In genomic region chr10:59857157-59857556, GRCm38 (mm10) we compare ENCODE assay signal across 24 mouse cellular contexts. TPM values are rescaled to one million over a fixed set of nuclear protein-coding genes. Genes with fewer than 3 reads are reported as not detected.
DNase-seq lines count a peak whose midpoint lies in the region; ATAC-seq and TF ChIP-seq lines count a peak whose summit lies in the region.
"Had no signal": no experiment of that assay in that cellular context is flagged by ENCODE, and none has a peak within 500 bp of the region (broad histone marks: within the 10 kb centered on the region; RNA-seq: fewer than 3 reads in every experiment).

No protein-coding gene starts in this region.

- peak; percentile 91 for ATAC-seq in intestine, postnatal 0 days
- ATAC-seq in forebrain, embryonic 12.5 days (ENCODE audit: low FRiP score) = no peak
- ATAC-seq: activated CD4-positive, CD25-positive, alpha-beta regulatory T cell, adult 4 months; forebrain, embryonic 15.5 days had no signal

- no peak overlapping the region for H3K9ac ChIP-seq in intestine, postnatal 0 days (ENCODE audit: low read depth, low read length)
- no peak overlapping the region for H3K9ac ChIP-seq in forebrain, embryonic 12.5 days
- H3K9ac ChIP-seq: embryonic facial prominence, embryonic 12.5 days; forebrain, embryonic 15.5 days; heart, embryonic 15.5 days; hindbrain, embryonic 15.5 days had no signal

- H3K27ac ChIP-seq in layer of hippocampus, adult 2 months = peak overlapping the region; percentile 76; the same call in 1 of the 2 replicates
- no peak overlapping the region for H3K27ac ChIP-seq in intestine, postnatal 0 days (ENCODE audit: low read depth, low read length)
- H3K27ac ChIP-seq in forebrain, embryonic 12.5 days = no peak overlapping the region
- H3K27ac ChIP-seq: embryonic facial prominence, embryonic 12.5 days; forebrain, embryonic 15.5 days; heart, embryonic 15.5 days; hindbrain, embryonic 15.5 days; macrophage had no signal

- H3K4me3 ChIP-seq in layer of hippocampus, adult 2 months = no peak overlapping the region
- H3K4me3 ChIP-seq in intestine, postnatal 0 days (ENCODE audit: low read depth, low read length) = no peak overlapping the region
- no peak overlapping the region for H3K4me3 ChIP-seq in forebrain, embryonic 12.5 days (replicated peaks)
- H3K4me3 ChIP-seq: embryonic facial prominence, embryonic 12.5 days; erythroblast, embryonic 14.5 days; forebrain, embryonic 15.5 days; heart, embryonic 15.5 days; hindbrain, embryonic 15.5 days had no signal

- no peaks in the 10 kb centered on the region; the same call in 1 of the 2 replicates for H3K36me3 ChIP-seq in intestine, postnatal 0 days (ENCODE audit: control insufficient read depth, insufficient read depth)
- H3K36me3 ChIP-seq in forebrain, embryonic 12.5 days (replicated peaks) = no peaks in the 10 kb centered on the region
- H3K36me3 ChIP-seq: embryonic facial prominence, embryonic 12.5 days; forebrain, embryonic 15.5 days; G1E; heart, embryonic 15.5 days; hindbrain, embryonic 15.5 days had no signal

- H3K4me2 ChIP-seq in intestine, postnatal 0 days (replicated peaks; ENCODE audit: low read depth) = no peak overlapping the region
- H3K4me2 ChIP-seq in forebrain, embryonic 12.5 days = no peak overlapping the region
- H3K4me2 ChIP-seq: embryonic facial prominence, embryonic 12.5 days; forebrain, embryonic 15.5 days; heart, embryonic 15.5 days; hindbrain, embryonic 15.5 days; midbrain, embryonic 11.5 days had no signal

- H3K9me3 ChIP-seq in intestine, postnatal 0 days (ENCODE audit: control insufficient read depth) = no peaks in the 10 kb centered on the region
- no peaks in the 10 kb centered on the region for H3K9me3 ChIP-seq in forebrain, embryonic 12.5 days
- H3K9me3 ChIP-seq: embryonic facial prominence, embryonic 12.5 days; forebrain, embryonic 15.5 days; G1E; heart, embryonic 15.5 days; hindbrain, embryonic 15.5 days had no signal

- 42% methylated on average over 5 of the region's 5 CpGs for WGBS in intestine, postnatal 0 days
- WGBS in large intestine, adult 2 months = 40% methylated on average over 5 of the region's 5 CpGs
- WGBS in forebrain, embryonic 12.5 days = 90% methylated on average over 5 of the region's 5 CpGs

- TF ChIP-seq CTCF in layer of hippocampus, adult 2 months (conservative IDR thresholded peaks at IDR 0.05) = no peak
- no peak for TF ChIP-seq CTCF in intestine, postnatal 0 days (IDR thresholded peaks at IDR 0.05; ENCODE audit: low read depth)

- no peaks in the 10 kb centered on the region for H3K27me3 ChIP-seq in intestine, postnatal 0 days (replicated peaks; ENCODE audit: control insufficient read depth, insufficient read depth, low read length)
- no peaks in the 10 kb centered on the region for H3K27me3 ChIP-seq in forebrain, embryonic 12.5 days
- H3K27me3 ChIP-seq: embryonic facial prominence, embryonic 12.5 days; forebrain, embryonic 15.5 days; heart, embryonic 15.5 days; hindbrain, embryonic 15.5 days had no signal

- peak; percentile 66 for DNase-seq in adrenal gland, postnatal 14 days
- DNase-seq in adrenal gland, adult 18-20 months (ENCODE audit: low spot score in 2 of 2) = no peak
- DNase-seq in layer of hippocampus, adult 2 months (ENCODE audit: low spot score in 2 of 2) = no peak
- no peak for DNase-seq in layer of hippocampus, adult 8-10 months (ENCODE audit: low spot score in 2 of 2)
- peak; percentile 87 for DNase-seq in large intestine, adult 2 months (ENCODE audit: low read depth, low spot score)
- DNase-seq in testis, postnatal 14 days (ENCODE audit: low spot score) = no peak
- DNase-seq: cerebellum, adult 9-10 months; gastrocnemius, postnatal 25 days; heart, postnatal 4 days; layer of hippocampus, postnatal 36 days; retina, postnatal 1 day; right cerebral cortex, postnatal 4 days; thymus, postnatal 4 days had no signal

- no peaks in the 10 kb centered on the region for H3K4me1 ChIP-seq in intestine, postnatal 0 days (replicated peaks; ENCODE audit: control insufficient read depth, insufficient read depth, low read length)
- H3K4me1 ChIP-seq in forebrain, embryonic 12.5 days = no peaks in the 10 kb centered on the region
- H3K4me1 ChIP-seq: forebrain, embryonic 15.5 days; heart, embryonic 15.5 days had no signal

RNA-seq across cellular contexts. Expression of gene Dnajb12, which starts 22.2 kb away (rescaled TPM):
- total RNA-seq in adrenal gland, postnatal 14 days (2021) = 49.5 and 50.6 TPM in 2 replicates
- total RNA-seq in adrenal gland, adult 18-20 months (2021) = 10 to 100 TPM; 43.8 to 55.0 TPM
- total RNA-seq in layer of hippocampus, adult 2 months (2021) = 10 to 100 TPM; 54.4 to 56.8 TPM
- 10 to 100 TPM; 51.1 to 55.4 (median 52.6) TPM for total RNA-seq in layer of hippocampus, adult 8-10 months (2022)
- 25.6 and 27.4 TPM in 2 replicates for polyA plus RNA-seq in intestine, postnatal 0 days (2015; fragmentation: Nextera tagmentation; extraction: Ambion mirVana)
- polyA plus RNA-seq in large intestine, adult 2 months (2012; rRNA removed) = 49.2 and 63.1 TPM in 2 replicates
- 21.2 and 22.7 TPM in 2 replicates for polyA plus RNA-seq in forebrain, embryonic 12.5 days (2016; fragmentation: Nextera tagmentation; extraction: Ambion mirVana)

Comparison
In these comparisons a context has a peak if more than half of its experiments do, and no peak if none do; other contexts are left out.
1. DNase-seq: peak in adrenal gland, postnatal 14 days (single experiment) and large intestine, adult 2 months (single experiment); none in adrenal gland, adult 18-20 months (0 of 2), layer of hippocampus, adult 2 months (0 of 2), layer of hippocampus, adult 8-10 months (0 of 2) and testis, postnatal 14 days (single experiment).